Mouse (Mus musculus) midbrain, embryonic 16.5 days (tissue): Measurements from ENCODE around the gene Car9. TPM values are rescaled to one million over a fixed set of nuclear protein-coding genes. Genes with fewer than 3 reads are reported as not detected.

Experiments
- ATAC-seq: fragments of 200-750 bp; cut with Nextera tagmentation; 2 replicates; pipeline ENCODE4 v1.8.0; 2017; ENCODE audit warnings: moderate TSS enrichment
- H3K27ac ChIP-seq: fragments of 300-500 bp; sonication (generic); 2 replicates; pipeline ENCODE4 v1.5.1; 2014; ENCODE audit warnings: mild to moderate bottlenecking, low read length, mixed read lengths
- H3K27me3 ChIP-seq: fragments of 300-500 bp; sonication (generic); 2 replicates; pipeline ENCODE4 v1.6.1; 2014; ENCODE audit warnings: low read depth, low read length, mixed read lengths; ENCODE audit not compliant: control insufficient read depth, insufficient read depth
- H3K36me3 ChIP-seq: fragments of 300-500 bp; sonication (generic); 2 replicates; pipeline ENCODE4 v1.6.1; 2014; ENCODE audit warnings: mild to moderate bottlenecking, low read length, moderate library complexity, mixed read lengths; ENCODE audit not compliant: control insufficient read depth, insufficient read depth
- H3K4me1 ChIP-seq: fragments of 300-500 bp; sonication (generic); 2 replicates; pipeline ENCODE4 v1.6.1; 2014; ENCODE audit warnings: mild to moderate bottlenecking, low read length, mixed read lengths; ENCODE audit not compliant: control insufficient read depth, insufficient read depth
- H3K4me2 ChIP-seq: fragments of 300-500 bp; sonication (generic); 2 replicates; pipeline ENCODE4 v1.6.1; 2014; ENCODE audit warnings: mild to moderate bottlenecking, low read length, mixed read lengths
- H3K4me3 ChIP-seq: fragments of 300-500 bp; sonication (generic); 2 replicates; pipeline ENCODE4 v1.5.1; 2014; ENCODE audit warnings: low read depth, mild to moderate bottlenecking, low read length, moderate library complexity, mixed read lengths
- H3K9ac ChIP-seq: fragments of 300-500 bp; sonication (generic); 2 replicates; pipeline ENCODE4 v1.6.1; 2014; ENCODE audit warnings: low read depth, low read length, mixed read lengths
- H3K9me3 ChIP-seq: fragments of 300-500 bp; sonication (generic); replicated peaks from 2 replicates; pipeline ENCODE4 v1.6.1; 2014; ENCODE audit warnings: mild to moderate bottlenecking, low read length, mixed read lengths; ENCODE audit not compliant: control insufficient read depth, poor library complexity, severe bottlenecking
- WGBS: fragments of 180-500 bp; shearing (Covaris S2); extraction: QIAGEN DNeasy Blood & Tissue Kit; methylation state at CpG from one replicate; pipeline ENCODE4 v1.1.7; 2014; 5-methylcytosine and 5-hydroxymethylcytosine counted together
- polyA plus RNA-seq: library from polyadenylated mRNA; unstranded; fragments of >200 nt; fragmentation: Nextera tagmentation; extraction: Ambion mirVana; gene quantifications from 2 replicates; pipeline ENCODE4 v1.2.1, GENCODE M21; 2015

The Car9 gene
- polyA plus RNA-seq, 1 experiment from 2014 or later, result 0.21 TPM

DNA sequence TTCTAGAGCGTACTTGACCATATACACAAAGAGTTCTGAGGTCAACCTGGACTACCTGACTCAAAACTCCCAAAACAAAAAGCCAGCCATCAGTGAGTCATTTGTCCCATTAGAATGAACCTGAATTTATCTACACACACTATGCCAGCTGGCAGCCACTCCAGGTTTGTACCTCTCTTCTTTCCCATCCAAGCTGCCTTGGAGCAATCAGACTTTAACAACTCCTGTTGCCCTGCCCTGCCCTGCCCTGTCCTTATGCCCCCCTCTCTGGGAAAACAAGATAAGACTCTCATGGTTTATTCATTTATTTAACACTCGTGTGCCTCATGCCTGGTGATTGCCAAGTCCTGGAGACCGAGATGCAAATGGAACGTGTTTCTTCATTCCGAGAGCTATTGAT is 16.0 kb upstream of the Car9 start:
- Histone ChIP-seq H3K27ac (no peak overlapping the region), H3K4me1 (peaks cover 13% of the 10 kb centered on the region), H3K9ac (no peak overlapping the region), H3K4me3 (no peak overlapping the region), H3K36me3 (no peaks in the 10 kb centered on the region; the same call in 1 of the 2 replicates), H3K9me3 (no peaks in the 10 kb centered on the region; the same call in 1 of the 2 replicates), H3K27me3 (no peaks in the 10 kb centered on the region), H3K4me2 (no peak overlapping the region)
- no peak for ATAC-seq
- 84% methylated on average over 5 of the region's 5 CpGs for WGBS

DNA sequence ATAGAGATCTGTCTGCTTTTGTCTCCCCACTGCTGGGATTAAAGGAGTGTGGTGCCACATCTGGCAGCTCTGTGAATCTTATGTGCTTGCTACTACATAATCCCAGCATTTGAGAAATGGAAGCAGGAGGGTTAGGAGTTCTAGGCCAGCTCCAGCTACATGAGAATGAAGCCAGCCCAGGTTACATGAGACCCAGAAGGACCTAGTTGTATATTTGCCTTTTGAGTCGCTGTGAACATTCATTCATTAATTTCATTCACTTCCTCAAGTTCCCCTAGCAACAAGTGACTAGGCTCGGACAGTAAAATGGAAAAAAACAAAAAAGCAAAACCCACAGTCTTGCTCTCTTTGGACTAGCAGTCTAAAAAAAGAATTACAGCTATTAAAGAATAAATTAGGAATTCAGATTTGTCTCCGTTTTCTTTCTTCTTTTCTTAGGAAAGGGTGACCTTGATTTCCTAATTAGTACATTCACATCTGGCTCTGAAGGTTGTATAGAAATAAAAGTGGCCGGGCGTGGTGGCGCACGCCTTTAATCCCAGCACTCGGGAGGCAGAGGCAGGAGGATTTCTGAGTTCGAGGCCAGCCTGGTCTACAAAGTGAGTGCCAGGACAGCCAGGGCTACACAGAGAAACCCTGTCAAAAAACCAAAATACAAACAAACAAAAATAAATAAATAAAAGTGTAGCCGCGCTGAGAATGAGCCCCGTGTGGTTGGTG is 14.5 kb upstream of the Car9 start:
- Histone ChIP-seq H3K9ac (no peak overlapping the region), H3K27me3 (no peaks in the 10 kb centered on the region), H3K9me3 (no peaks in the 10 kb centered on the region; the same call in 1 of the 2 replicates), H3K4me2 (peak overlapping the region; percentile 47), H3K27ac (peak overlapping the region; percentile 93), H3K4me3 (peak overlapping the region; percentile 81), H3K36me3 (no peaks in the 10 kb centered on the region; the same call in 1 of the 2 replicates), H3K4me1 (peaks cover 13% of the 10 kb centered on the region)
- ATAC-seq, result no peak
- WGBS, result 42% methylated on average over 12 of the region's 12 CpGs

GRCm38 (mm10) chr4:43492821-43493185 is 14.0 kb upstream of the Car9 start, which contains the start of gene Ccdc107:
TSS of gene Ccdc107 (plus strand) at chr4:43492900.
- WGBS, result 1% methylated on average over 25 of the region's 25 CpGs
- Histone ChIP-seq H3K9me3 (no peaks in the 10 kb centered on the region; the same call in 1 of the 2 replicates), H3K36me3 (no peaks in the 10 kb centered on the region; the same call in 1 of the 2 replicates), H3K27ac (peak within 1 kb of the TSS; percentile 93), H3K4me3 (peak within 1 kb of the TSS; percentile 81), H3K9ac (peak within 1 kb of the TSS; percentile 85), H3K27me3 (no peaks in the 10 kb centered on the region), H3K4me2 (peak within 1 kb of the TSS; percentile 74), H3K4me1 (peaks cover 13% of the 10 kb centered on the region)
- ATAC-seq, result peak; percentile 98

- Histone ChIP-seq H3K4me3 (peak overlapping the region; percentile 81), H3K9me3 (no peaks in the 10 kb centered on the region; the same call in 1 of the 2 replicates), H3K36me3 (no peaks in the 10 kb centered on the region; the same call in 1 of the 2 replicates), H3K27me3 (0 out of 2 replicates have a peak, but pooled peaks cover 3% of the 10 kb centered on the region), H3K4me2 (peak overlapping the region; percentile 74), H3K4me1 (peaks cover 13% of the 10 kb centered on the region), H3K9ac (peak overlapping the region; percentile 85), H3K27ac (peak overlapping the region; percentile 93)
- ATAC-seq, result peak; percentile 92
- under 1% methylated on average over 47 of the region's 47 CpGs for WGBS
These were observed 13.4 kb upstream of the Car9 start for GRCm38 (mm10) chr4:43493186-43493845.

- Histone ChIP-seq H3K4me2 (peak overlapping the region; percentile 74), H3K4me3 (peak overlapping the region; percentile 81), H3K4me1 (peaks cover 13% of the 10 kb centered on the region), H3K27me3 (0 out of 2 replicates have a peak, but pooled peaks cover 3% of the 10 kb centered on the region), H3K36me3 (no peaks in the 10 kb centered on the region; the same call in 1 of the 2 replicates), H3K27ac (peak overlapping the region; percentile 93), H3K9ac (peak overlapping the region; percentile 85), H3K9me3 (no peaks in the 10 kb centered on the region; the same call in 1 of the 2 replicates)
- ATAC-seq, result no peak
- WGBS, result 1% methylated on average over 9 of the region's 9 CpGs
These were observed 12.9 kb upstream of the Car9 start for GRCm38 (mm10) chr4:43493846-43494240.

DNA sequence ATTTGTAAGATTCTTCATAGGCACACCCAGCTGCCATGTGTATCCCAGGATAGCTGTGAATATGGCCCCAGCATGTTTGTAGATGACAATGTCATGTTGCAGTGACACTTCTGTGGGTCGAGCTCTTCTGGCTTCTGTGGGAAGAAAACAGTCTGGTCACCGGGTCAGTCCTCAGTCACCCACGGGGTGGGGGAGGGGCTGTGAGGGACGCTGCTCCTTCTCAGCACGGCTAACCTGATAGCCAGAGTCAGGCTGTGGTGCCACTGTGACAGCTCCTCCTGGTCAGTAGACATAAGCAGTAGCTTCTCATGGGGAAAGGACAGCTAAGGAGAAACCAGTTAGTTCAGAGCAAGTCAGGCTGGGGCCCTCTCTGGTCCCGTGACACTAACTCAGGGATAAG is 10.2 kb upstream of the Car9 start:
- H3K4me2 ChIP-seq, result no peak overlapping the region
- H3K9ac ChIP-seq, result no peak overlapping the region
- H3K4me1 ChIP-seq, result peaks cover 15% of the 10 kb centered on the region
- no peak for ATAC-seq
- 51% methylated on average over 6 of the region's 6 CpGs for WGBS
- H3K9me3 ChIP-seq, result no peaks in the 10 kb centered on the region
- H3K27me3 ChIP-seq, result 0 out of 2 replicates have a peak, but pooled peaks cover 3% of the 10 kb centered on the region
- no peak overlapping the region for H3K27ac ChIP-seq
- H3K36me3 ChIP-seq, result no peaks in the 10 kb centered on the region; the same call in 1 of the 2 replicates
- H3K4me3 ChIP-seq, result no peak overlapping the region

DNA sequence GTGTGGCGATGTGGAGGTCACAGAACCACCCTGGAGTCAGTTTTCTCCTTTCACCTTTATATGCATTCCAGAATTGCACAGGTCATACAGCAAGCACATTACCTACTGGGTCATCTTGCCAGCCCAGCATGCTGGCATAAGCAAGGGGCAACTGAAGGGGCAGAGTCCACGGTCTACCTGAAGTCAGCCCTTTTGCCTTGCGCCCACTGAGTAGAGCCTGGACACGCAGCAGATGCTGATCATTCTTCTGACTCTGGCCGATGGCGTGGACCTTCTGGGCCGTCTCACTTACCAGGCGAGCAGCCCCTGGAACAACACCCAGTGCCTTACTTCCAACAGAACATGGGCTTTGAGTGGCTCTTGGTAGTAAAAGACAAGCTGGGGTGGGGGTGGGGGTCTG is 9.4 kb upstream of the Car9 start:
- Histone ChIP-seq H3K36me3 (no peaks in the 10 kb centered on the region; the same call in 1 of the 2 replicates), H3K4me2 (no peak overlapping the region), H3K9me3 (no peaks in the 10 kb centered on the region), H3K4me3 (no peak overlapping the region), H3K4me1 (peaks cover 15% of the 10 kb centered on the region), H3K27me3 (0 out of 2 replicates have a peak, but pooled peaks cover 3% of the 10 kb centered on the region), H3K27ac (no peak overlapping the region), H3K9ac (no peak overlapping the region)
- no peak for ATAC-seq
- 95% methylated on average over 8 of the region's 8 CpGs for WGBS

DNA sequence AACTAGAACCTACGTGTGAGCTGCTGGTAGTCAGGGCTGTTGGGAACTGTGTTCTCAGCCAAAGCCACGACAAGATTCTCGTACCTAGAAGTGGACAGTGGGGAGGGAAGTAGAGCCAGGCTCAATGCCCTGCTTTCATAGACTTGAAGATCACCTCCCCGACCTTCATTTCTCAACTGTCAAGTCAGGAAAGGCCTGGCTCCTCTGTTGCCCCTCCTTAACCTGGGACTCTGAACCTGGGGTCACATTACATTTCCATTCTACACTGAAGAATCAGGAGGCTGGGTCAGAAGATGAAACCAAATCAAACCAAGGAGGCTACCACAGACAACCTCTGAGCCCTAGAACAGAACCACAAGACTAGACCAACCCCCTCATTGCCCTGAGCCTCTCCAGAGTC is 8.8 kb upstream of the Car9 start:
- Histone ChIP-seq H3K4me2 (no peak overlapping the region), H3K9ac (no peak overlapping the region), H3K4me1 (peaks cover 15% of the 10 kb centered on the region), H3K36me3 (no peaks in the 10 kb centered on the region; the same call in 1 of the 2 replicates), H3K9me3 (no peaks in the 10 kb centered on the region), H3K27me3 (0 out of 2 replicates have a peak, but pooled peaks cover 3% of the 10 kb centered on the region), H3K4me3 (no peak overlapping the region), H3K27ac (no peak overlapping the region)
- ATAC-seq, result no peak
- 79% methylated on average over 4 of the region's 4 CpGs for WGBS
